ENCODE assay signal across 18 mouse cellular contexts in the genomic region with DNA sequence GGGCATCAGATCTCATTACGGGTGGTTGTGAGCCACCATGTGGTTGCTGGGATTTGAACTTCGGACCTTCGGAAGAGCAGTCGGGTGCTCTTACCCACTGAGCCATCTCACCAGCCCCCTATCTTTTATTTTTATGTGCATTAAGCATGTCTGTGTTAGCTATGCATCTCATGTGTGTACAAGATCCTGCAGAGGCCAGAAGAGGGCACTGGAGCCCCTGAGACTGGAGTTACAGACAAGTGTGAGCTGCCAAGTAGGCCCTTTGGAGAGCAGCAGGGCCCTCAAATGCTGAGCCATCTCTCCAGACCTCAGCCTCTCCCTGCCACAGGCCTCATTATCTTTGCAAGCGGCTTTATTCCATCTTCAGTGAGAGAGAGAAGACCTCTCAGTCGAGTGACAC. TPM values are rescaled to one million over a fixed set of nuclear protein-coding genes. Genes with fewer than 3 reads are reported as not detected.
DNase-seq lines count a peak whose midpoint lies in the region; ATAC-seq and TF ChIP-seq lines count a peak whose summit lies in the region.
"Not testable (repeated sequence)": the region's sequence is repeated elsewhere in the genome, so short reads cannot be mapped to it uniquely, and the experiment has no call there.
"Had no signal": no experiment of that assay in that cellular context is flagged by ENCODE, and none has a peak within 500 bp of the region (broad histone marks: within the 10 kb centered on the region; RNA-seq: fewer than 3 reads in every experiment).

No protein-coding gene starts in this region.

- H3K79me2 ChIP-seq in liver, adult 2 months (ENCODE audit: control insufficient read depth, insufficient read depth, low read length), result not testable (repeated sequence)

- not testable (repeated sequence) for H3K4me2 ChIP-seq in forebrain, embryonic 14.5 days (ENCODE audit: low read length)

- H3K9me3 ChIP-seq in forebrain, embryonic 14.5 days (replicated peaks; ENCODE audit: control insufficient read depth, low read length), result not testable (repeated sequence)

- 87% methylated on average over 6 of the region's 6 CpGs for WGBS in forebrain, embryonic 14.5 days
- WGBS in liver, adult 2 months, result 84% methylated on average over 6 of the region's 6 CpGs

- not testable (repeated sequence) for H3K9ac ChIP-seq in forebrain, embryonic 14.5 days (ENCODE audit: low read length); liver, adult 2 months (ENCODE audit: low read depth, low read length)

- peak; percentile 43; the same call in 1 of the 2 replicates for TF ChIP-seq CTCF in brain, embryonic 14.5 days (IDR thresholded peaks at IDR 0.05; ENCODE audit: borderline replicate concordance, extremely low read depth, insufficient read depth, insufficient read length)
- 0 out of 2 replicates have a peak, but pooled peaks have one; percentile 18 for TF ChIP-seq CTCF in liver, adult 2 months (IDR thresholded peaks at IDR 0.05; ENCODE audit: low read depth, low read length)

- peaks cover 94% of the 10 kb centered on the region for H3K36me3 ChIP-seq in forebrain, embryonic 14.5 days (ENCODE audit: control insufficient read depth, insufficient read depth, low read length)
- H3K36me3 ChIP-seq in liver, adult 2 months (ENCODE audit: control insufficient read depth, insufficient read depth, low read length), result not testable (repeated sequence)

- not testable (repeated sequence) for H3K4me3 ChIP-seq in forebrain, embryonic 14.5 days (ENCODE audit: low read depth, low read length); liver, adult 2 months (ENCODE audit: insufficient read depth, low read depth, low read length)

- H3K27me3 ChIP-seq in forebrain, embryonic 14.5 days (replicated peaks; ENCODE audit: control insufficient read depth, insufficient read depth, low read length); liver, adult 2 months (ENCODE audit: control insufficient read depth, insufficient read depth, low read length): not testable (repeated sequence)

- peak; percentile 52 for DNase-seq in CD4-positive, CD25-positive, alpha-beta regulatory T cell, adult 2 months (ENCODE audit: low read depth, low spot score)
- DNase-seq in brain, embryonic 14.5 days (ENCODE audit: low read depth), result peak; percentile 79
- peak; percentile 64 for DNase-seq in forebrain, embryonic 14.5 days (ENCODE audit: low spot score)
- DNase-seq in kidney, adult 18-20 months, result peak; percentile 19
- not testable (repeated sequence) for DNase-seq in liver, adult 2 months (ENCODE audit: extremely low read depth, low read depth, low spot score)
- DNase-seq in lung, postnatal 25 days (ENCODE audit: low spot score), result peak; percentile 35
- DNase-seq in right cerebral cortex, postnatal 10 days (ENCODE audit: low spot score in 2 of 2), result peak; percentile 64 to 72

- not testable (repeated sequence) for ATAC-seq in forebrain, embryonic 14.5 days

- TF ChIP-seq POLR2A in brain, embryonic 14.5 days (IDR thresholded peaks at IDR 0.05; ENCODE audit: borderline replicate concordance, extremely low read depth, insufficient read depth, insufficient read length, poor library complexity, severe bottlenecking); liver, adult 2 months (IDR thresholded peaks at IDR 0.05; ENCODE audit: extremely low read depth, insufficient read depth, low read length): not testable (repeated sequence)

- not testable (repeated sequence) for H3K27ac ChIP-seq in forebrain, embryonic 14.5 days (ENCODE audit: low read depth, low read length); liver, adult 2 months (replicated peaks; ENCODE audit: insufficient read depth, low read depth, low read length)

- not testable (repeated sequence) for H3K4me1 ChIP-seq in forebrain, embryonic 14.5 days (ENCODE audit: control insufficient read depth, insufficient read depth, low read length)
- peaks cover 13% of the 10 kb centered on the region for H3K4me1 ChIP-seq in liver, adult 2 months (ENCODE audit: control insufficient read depth, insufficient read depth, low read length)

RNA-seq across cellular contexts. Expression of a gene that starts 10.9 kb away (rescaled TPM):
- polyA plus RNA-seq in brain, embryonic 14.5 days (2012; rRNA removed), result 0.10 TPM in 1 of 2 replicates, not detected in the other
- polyA plus RNA-seq in forebrain, embryonic 14.5 days (2014; fragmentation: Nextera tagmentation; extraction: Ambion mirVana), result not detected in 2 replicates
- not detected in 2 replicates for total RNA-seq in liver, adult 2 months (2014; rRNA removed)
- polyA plus RNA-seq in liver, adult 2 months (2012; rRNA removed), result 0.07 TPM in 1 of 2 replicates, not detected in the other
- total RNA-seq: adrenal gland, adult 8-10 months; gastrocnemius, adult 8-10 months; heart, adult 8-10 months; heart, postnatal 25 days; layer of hippocampus, postnatal 10 days; left cerebral cortex, postnatal 36 days had no signal
- polyA plus RNA-seq: forebrain, embryonic 12.5 days; kidney, embryonic 15.5 days; liver, embryonic 16.5 days; myocyte; stomach, embryonic 14.5 days had no signal

RNA-seq across cellular contexts. Expression of a gene that starts 17.2 kb away (rescaled TPM):
- 134 and 170 TPM in 2 replicates for polyA plus RNA-seq in brain, embryonic 14.5 days (2012; rRNA removed)
- 76.0 and 85.9 TPM in 2 replicates for polyA plus RNA-seq in forebrain, embryonic 14.5 days (2014; fragmentation: Nextera tagmentation; extraction: Ambion mirVana)
- total RNA-seq in liver, adult 2 months (2014; rRNA removed), result 3.9 and 6.2 TPM in 2 replicates
- 16.2 and 23.2 TPM in 2 replicates for polyA plus RNA-seq in liver, adult 2 months (2012; rRNA removed)

RNA-seq across cellular contexts. Expression of a gene that starts 28.4 kb away (rescaled TPM):
- polyA plus RNA-seq in brain, embryonic 14.5 days (2012; rRNA removed), result 600 and 616 TPM in 2 replicates
- 164 and 199 TPM in 2 replicates for polyA plus RNA-seq in forebrain, embryonic 14.5 days (2014; fragmentation: Nextera tagmentation; extraction: Ambion mirVana)
- total RNA-seq in liver, adult 2 months (2014; rRNA removed), result 5.5 and 8.9 TPM in 2 replicates
- polyA plus RNA-seq in liver, adult 2 months (2012; rRNA removed), result 13.6 and 14.9 TPM in 2 replicates

RNA-seq across cellular contexts. Expression of a gene that starts 29.7 kb away (rescaled TPM):
- 201 and 217 TPM in 2 replicates for polyA plus RNA-seq in brain, embryonic 14.5 days (2012; rRNA removed)
- polyA plus RNA-seq in forebrain, embryonic 14.5 days (2014; fragmentation: Nextera tagmentation; extraction: Ambion mirVana), result 121 and 144 TPM in 2 replicates
- 54.6 and 69.7 TPM in 2 replicates for total RNA-seq in liver, adult 2 months (2014; rRNA removed)
- 158 TPM in 2 replicates for polyA plus RNA-seq in liver, adult 2 months (2012; rRNA removed)

RNA-seq across cellular contexts. Expression of a gene that starts 47.9 kb away (rescaled TPM):
- polyA plus RNA-seq in brain, embryonic 14.5 days (2012; rRNA removed), result 0.09 TPM in 1 of 2 replicates, not detected in the other
- not detected in 2 replicates for polyA plus RNA-seq in forebrain, embryonic 14.5 days (2014; fragmentation: Nextera tagmentation; extraction: Ambion mirVana)
- not detected in 2 replicates for total RNA-seq in liver, adult 2 months (2014; rRNA removed)
- not detected in 2 replicates for polyA plus RNA-seq in liver, adult 2 months (2012; rRNA removed)
- total RNA-seq: adrenal gland, adult 8-10 months; heart, postnatal 25 days; layer of hippocampus, postnatal 10 days; left cerebral cortex, postnatal 36 days had no signal
- polyA plus RNA-seq: forebrain, embryonic 12.5 days had no signal

Comparison
In these comparisons a context has a peak if more than half of its experiments do, and no peak if none do; other contexts are left out.
1. RNA of a gene that starts 28.4 kb away (polyA plus RNA-seq): 600 to 616 TPM in brain, embryonic 14.5 days and 164 to 199 TPM in forebrain, embryonic 14.5 days; 13.6 to 14.9 TPM in liver, adult 2 months; every median in the first group is over 10 times any median in the second.